Mouse (Mus musculus): ENCODE results near the gene Apob. TPM values are rescaled to one million over a fixed set of nuclear protein-coding genes. Genes with fewer than 3 reads are reported as not detected.
A peak's percentile ranks its signal among the peaks of the same experiment; 100 is the strongest.
"Not testable (repeated sequence)": the region's sequence is repeated elsewhere in the genome, so short reads cannot be mapped to it uniquely, and the experiment has no call there.

The Apob gene
- total RNA-seq (2022): under 1 TPM in 1 of 4 experiments, not detected in 3; 0.03 TPM

DNA sequence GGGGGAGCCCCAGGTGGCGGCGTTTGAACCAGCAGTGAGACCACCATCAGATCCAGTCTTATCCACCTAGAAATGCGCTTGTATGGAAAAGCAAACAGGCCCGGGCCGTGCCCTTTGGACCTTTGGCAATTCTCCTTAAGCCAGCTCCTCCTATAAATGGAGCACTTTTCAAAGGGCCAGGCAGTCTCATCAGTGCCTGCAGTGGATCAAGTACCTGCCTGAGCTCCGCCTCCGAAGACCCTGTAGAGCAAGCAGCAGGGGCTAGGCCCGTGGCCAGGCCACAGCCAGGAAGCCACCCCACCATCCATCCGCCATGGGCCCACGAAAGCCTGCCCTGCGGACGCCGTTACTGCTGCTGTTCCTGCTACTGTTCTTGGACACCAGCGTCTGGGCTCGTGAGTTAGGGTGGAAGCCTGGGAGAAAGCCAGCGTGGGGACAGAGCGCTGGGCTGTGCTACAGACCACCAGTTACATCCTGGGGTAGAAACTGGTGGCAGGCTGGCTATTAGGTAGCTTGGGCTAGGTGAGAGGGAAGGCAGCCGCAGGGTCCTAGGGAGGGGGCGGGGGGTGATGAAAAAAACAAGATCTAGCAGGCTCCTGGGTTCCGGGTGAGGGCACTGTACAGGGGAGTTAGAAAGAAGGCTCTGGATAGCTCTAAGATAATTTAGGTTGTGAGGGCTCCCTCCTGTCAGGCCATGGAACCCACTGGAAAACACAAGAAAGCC is at the start of gene Apob:
TSS of gene Apob (plus strand) at position 183 of the 724 bp plus-strand sequence.
- no peak for DNase-seq (ENCODE audit: low spot score)

DNA sequence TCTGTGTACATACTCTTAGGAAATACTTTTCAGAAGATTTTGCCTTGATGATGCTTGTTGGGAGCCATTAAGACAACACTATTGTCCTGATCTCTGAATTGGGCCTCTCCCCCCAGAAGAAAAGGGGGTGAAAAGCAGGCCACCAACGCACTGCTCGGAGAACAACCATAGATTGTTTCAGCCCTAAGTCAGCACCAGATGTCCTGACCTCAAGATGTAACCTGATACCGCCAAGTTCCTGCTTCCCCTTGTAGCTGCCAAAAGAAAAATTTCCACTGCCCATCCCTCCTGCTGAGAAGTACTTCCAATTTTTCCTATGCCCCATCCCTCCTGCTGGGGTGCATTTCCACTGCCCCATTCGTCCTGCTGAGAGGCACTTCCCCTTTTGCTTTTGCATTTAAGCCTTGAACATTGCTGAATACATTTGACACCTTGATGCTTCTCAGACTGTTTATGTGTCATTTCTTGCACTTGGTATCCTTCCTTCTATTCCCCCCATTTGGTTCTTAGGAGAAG is 45.0 kb upstream of the Apob start:
- no peak for DNase-seq (ENCODE audit: low spot score)

DNA sequence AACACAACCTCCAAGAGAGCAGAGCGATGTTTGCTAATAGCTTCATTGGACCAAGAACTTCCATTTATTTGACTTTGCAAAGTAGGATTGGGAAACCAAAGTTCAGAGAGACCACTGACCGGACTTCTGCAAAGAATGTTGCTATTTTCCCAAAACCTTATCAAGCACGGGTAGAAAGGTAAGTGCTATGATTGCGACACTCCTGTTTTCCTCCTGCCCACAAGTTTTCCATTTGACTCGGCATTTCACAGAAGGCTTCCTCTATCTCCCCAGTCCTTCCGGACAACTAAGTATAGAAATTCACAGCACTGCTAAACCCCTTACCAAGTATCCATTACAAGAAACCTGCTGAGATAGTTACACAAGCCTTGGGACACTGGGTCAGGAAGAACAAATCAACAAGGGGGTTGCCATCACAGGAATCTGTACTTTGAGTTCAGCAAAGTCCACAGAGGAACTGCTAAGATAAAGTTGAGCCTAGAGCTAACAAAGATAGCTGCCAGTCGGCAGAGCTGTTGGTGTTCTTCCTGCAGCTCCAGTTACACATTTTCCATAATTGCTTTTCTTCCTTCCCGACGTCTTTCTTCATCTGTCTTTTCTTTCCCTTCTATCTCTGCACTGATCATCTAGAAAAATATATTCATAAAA is 27.2 kb upstream of the Apob start:
- no peak for DNase-seq (ENCODE audit: low spot score)

DNA sequence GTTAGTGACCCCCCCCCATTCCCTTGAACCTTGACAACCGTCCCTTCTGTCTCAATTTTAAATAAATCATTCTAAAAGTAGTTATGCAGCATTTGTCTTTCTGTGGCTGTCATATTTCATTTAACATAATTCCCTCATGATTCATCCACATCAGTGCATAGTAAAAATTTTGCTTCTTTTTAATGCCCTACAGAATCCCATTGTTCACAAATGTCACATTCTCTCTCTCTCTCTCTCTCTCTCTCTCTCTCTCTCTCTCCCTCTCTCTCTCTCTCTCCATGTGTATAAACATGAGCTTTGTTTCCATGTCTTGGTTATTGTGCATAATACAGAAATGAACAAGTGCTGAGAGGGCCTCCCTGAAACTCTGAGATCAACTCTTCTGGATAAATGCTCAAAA is 18.6 kb upstream of the Apob start:
- no peak for DNase-seq (ENCODE audit: low spot score)

DNA sequence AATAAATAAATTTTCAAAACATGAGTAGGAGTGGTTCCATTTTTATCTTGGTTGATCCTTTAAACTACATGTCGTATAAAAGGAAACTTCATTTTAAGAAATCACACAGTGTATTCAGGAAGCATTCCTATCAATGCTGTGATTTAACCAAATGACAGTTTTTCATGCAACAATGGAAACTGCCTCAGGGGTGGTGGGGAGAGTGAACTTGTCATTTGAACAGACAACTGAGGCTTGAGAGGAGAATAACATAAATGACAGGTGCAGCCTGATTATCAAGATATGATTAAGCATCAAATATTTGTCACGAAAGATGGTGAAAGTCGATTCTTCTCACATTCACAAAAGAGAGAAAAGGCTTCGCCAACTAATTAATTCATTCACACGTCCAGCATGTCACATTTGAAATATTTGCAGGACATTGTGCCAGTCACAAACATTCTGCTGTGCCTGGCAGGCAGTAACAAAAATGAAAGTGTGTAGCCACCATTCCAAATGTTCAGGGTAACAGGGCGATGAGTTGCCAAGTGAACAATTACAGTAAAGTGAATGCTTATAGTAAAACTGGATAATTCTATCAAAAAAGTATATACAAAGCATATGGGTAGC is 18.0 kb upstream of the Apob start:
- no peak for DNase-seq (ENCODE audit: low spot score)

DNA sequence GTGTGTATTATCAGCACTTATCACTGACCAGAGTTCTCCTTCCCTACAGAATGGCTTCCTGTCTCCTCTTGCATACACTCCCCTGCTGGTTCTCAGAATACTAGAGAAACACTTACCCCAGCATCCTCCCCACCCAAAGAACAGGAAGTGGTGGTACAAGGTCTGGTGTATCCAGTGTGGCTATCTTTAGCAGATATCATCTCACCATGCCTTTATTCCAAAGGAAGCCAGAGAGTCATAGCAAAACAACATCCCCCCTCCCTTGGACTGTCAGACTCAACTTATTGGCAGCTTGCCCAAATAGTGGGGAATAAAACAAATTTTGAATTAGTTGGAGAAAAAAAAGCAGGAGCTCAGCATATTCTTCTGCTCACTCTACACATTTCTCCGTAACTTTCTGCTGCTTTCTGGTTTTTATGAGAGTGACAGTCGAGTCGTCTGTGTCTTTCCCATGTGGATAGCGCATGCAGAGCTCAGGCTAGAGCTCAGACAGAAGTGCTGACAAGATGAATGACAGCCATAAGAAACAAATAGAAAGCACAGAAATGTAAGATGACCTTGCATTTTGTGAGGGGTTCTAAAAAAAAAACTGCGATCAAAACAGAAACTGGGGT is 15.0 kb upstream of the Apob start:
- DNase-seq (ENCODE audit: low spot score): no peak

DNA sequence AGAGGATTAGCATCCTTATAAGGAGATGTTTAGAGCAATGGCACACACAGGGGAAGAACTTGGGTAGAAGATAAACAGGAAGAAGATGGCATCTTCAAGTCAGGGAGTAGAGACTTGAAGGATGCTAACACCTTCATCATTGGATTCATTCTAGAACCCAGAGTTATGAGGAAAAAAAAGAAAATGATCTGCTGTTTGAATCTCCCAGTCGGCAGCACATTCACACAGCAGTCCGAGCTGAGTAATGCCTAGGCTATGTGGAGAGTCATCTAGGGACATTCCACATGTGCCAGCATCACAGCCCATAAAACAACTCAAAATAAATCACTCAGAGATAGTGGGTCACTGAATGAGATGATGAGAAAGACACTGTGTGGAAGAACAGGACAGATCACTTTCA is 10.2 kb upstream of the Apob start:
- DNase-seq (ENCODE audit: low spot score): no peak

DNA sequence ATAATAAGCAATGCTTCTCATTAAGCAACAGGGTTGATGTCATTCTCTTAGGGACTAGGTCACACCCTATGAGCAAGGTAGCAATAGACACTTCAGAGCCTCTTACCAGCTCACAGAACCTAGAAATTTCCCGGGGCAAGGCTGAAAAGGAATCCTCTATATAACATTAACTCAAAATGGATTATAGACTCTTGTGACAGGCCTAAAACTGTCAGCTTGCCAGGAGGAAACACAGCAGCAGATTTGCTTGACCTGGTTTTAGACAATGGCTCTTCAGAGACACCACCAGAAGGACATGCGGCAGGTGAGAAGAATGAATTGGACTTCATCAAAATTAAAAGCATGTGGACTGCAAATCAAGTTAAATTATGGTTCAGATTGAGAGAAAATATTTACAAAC is 7.1 kb upstream of the Apob start:
- DNase-seq (ENCODE audit: low spot score): no peak

DNA sequence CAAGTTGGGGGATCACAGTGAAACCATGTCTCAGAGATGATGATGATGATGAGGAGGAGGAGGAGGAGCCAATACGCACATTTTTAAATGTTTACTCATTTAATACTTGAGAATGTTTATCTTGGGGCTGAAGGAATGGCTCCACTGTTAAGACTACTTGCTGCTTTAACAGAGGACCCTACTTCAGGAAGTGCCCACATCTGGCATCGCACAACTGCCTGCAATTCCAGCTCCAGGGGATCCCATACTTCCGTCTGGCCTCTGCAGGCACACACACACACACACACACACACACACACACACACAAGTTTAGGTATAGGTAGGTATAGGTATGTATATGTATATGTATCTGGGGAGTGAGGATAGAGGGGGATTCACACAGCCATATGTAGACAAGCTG is 6.6 kb upstream of the Apob start:
- no peak for DNase-seq (ENCODE audit: low spot score)

DNA sequence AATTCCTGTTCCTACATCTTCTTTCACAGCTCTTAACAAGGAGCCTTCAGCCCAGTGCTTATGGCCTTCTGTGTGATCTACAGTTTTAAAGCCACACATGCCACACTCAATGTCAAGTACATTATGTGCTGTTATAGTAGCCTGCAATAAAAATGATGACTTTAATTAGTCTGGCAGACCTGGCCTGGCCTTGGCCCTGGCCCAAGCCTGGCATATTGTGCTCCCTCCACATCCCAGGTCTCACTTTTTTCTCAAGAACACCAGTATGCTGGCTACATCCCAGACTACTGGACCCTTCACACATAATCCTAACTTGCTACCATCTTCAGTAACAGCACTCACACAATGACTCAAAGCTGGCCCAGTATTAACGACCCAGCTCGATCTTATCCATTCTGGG is 5.7 kb upstream of the Apob start:
- no peak for DNase-seq (ENCODE audit: low spot score)

DNA sequence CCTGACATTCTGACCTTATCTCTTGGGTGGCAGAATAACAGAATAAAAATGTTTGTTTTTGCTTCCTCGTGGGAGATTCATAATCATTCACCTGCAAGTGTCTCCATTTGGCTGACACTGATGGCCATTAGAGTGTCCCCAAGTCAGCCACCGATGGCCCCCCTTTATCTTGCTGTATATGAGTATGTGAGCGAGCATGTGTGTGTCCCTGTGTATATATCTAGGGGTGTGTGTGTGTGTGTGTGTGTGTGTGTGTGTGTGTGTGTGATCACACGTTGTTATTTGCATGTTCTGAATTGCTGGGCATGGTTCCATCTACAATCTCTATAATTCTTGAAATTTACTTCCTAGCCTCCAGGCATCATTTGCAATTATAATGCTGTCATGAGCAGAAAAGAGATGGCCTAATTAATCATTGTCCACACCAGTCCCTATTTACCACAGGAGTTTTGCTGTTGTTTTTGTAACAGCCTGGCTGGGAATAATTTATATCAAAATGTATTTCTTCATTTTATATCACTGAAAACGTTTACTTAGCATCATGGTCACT is 3.6 kb upstream of the Apob start:
- no peak for DNase-seq (ENCODE audit: low spot score)

DNA sequence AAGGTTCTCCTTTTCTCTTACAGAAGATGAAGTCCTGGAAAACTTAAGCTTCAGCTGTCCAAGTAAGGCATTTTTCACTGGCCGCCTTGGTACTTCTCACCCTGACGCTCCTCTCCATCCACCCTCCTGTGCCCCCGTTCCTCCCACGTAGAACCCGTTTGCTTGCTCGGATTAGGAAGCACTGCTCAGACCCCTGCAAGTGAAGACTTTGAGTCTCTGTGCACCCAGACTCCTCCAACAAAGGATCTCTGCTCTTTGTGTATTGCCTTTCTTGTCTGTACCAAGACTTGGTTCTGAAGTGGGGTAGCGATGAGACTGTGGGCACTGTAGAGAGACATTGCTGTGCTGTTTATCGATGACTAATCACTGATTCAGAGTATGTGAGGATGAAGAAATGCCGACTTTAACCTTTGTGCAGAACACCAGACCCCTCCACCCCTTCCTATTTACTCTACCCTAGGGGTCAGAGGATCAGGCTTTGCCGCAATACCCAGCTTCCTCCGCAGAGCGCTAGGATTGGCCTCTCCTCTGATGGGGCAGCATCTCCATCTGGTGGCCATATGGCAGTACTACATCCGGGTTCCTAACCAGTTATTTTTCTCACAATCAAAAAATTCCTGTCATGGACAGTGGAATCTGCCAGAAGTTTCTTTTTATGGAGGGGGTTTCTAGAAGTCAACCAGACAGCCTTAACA is 889 bp downstream of the Apob start:
- DNase-seq (ENCODE audit: low spot score): peak; percentile 28

DNA sequence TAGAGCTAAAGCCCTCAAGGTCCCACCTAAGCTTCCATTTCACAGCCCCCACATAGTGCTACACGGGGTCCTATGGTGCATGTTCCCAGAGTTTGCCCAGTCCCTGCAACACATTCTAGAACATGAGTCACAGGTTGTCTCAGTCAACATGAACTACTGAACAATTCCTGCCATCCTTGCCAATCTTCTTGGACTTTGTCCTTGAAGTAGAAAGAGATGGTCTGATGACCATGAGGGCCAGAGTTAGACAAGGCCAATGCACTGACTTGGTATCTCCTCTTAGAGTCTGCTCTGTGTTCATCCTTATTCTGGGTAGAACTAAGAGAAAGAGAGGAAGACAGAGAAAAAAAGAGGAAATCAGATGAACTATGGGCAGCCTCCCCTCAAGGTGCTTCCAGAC is 7.0 kb downstream of the Apob start:
- DNase-seq (ENCODE audit: low spot score): no peak

DNA sequence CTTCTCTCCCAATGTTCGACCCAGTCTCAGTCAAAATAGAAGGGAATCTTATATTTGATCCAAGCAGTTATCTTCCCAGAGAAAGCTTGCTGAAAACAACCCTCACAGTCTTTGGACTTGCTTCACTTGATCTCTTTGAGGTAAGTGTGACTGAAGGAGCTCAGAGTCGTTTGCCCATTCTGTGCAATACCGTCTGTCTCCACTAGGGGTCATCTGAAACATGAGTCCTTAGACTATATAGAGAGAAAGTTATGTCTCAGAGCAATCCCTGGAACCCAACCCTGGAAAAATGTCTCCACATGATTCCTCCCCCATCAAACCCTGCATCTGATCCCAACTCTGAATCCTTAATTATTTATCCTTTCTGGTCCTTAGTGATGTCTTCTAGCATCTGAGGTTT is 13.4 kb downstream of the Apob start:
- peak; percentile 29 for DNase-seq (ENCODE audit: low spot score)

DNA sequence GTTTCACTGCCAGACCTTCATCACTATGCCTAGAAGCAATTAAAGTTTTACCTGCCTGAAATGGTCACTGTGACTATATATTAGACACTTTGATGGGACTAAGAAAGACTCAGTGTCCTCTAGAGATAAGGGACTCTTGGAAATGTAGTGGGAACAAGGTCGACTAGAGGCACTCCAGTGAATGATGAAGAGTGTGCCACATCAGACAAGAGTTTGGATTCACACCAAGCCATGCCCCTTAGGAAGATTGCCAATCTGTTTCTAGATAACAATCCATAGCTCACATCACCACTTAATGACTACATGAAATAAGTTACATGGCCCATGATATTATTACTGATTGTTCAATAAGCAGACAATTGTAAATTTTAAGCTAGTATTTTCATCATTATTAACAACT is 14.1 kb downstream of the Apob start:
- DNase-seq (ENCODE audit: low spot score): no peak

DNA sequence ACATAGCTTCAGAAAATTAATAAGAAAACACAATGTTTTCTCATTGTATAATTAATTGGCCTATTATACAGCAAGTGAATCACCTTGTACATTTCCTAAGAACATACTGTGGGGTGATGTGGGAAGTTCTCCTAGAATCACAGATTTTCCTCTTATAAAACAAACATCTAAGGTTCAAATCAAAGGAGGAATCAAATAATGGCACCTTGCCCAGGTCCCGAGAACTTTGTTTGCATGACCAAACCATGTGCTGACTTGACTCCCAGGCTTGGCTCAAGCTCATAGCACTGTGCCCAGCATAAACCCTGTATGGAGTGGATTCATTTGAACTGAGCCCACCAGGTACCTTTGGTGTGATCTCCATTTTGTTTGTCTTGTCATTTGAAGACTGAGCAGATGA is 43.5 kb downstream of the Apob start:
- no peak for DNase-seq (ENCODE audit: low spot score)

DNA sequence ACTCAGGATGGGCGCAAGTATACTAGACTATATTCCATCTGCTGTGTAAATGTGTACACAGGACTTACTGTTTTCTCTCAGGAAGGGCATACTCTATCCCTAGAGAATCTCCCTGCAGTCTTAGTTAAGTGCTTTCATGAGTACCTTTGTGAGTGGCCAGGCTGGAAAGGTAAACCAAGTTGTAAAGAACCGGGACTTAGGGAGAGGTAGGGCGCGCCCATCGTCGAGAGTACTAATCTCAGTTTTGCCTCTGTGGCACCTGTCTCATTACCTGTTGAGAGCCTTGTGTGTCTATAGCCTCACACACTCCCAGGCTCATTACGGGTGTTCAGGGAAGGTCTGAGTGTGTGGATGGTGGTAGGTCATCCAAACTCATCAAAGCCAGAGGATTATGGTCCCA is 52.1 kb downstream of the Apob start:
- DNase-seq (ENCODE audit: low spot score): no peak

DNA sequence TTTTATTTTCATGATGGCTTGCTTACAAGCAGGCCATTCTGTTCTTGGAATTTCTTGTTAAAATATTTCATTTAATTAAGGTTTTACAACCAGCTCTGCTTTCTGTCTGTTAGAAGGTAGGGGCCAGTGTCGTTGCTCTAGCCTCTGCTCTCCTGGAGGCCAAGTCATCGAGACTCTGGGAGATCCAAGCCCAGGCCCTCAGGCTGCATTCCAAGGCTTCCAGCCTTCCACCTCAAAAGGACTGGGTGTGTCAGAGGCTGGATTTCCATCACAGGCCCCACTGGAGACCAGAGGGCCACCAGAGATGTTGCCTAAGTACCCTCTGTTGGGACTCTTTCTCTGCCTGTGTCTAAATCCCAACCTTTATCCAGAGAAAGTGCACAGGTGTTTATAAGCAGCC is 52.6 kb downstream of the Apob start:
- no peak for DNase-seq (ENCODE audit: low spot score)

DNA sequence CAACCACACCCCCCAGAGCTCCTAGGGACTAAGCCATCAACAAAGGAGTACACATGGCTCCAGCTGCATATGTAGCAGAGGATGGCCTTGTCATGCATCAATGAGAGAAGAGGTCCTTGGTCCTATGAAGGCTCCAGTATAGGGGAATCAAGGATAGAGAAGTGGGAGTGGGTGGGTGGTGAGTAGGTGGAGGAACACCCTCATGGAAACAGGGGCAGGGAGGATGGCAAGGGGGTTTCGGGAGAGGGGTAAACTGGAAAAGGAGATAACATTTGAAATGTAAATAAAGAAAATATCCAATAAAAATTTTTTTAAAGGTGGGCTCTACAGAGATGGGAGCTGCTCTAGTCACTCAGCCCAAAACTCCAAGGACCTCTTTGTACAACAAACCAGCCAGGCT is 53.7 kb downstream of the Apob start:
- DNase-seq (ENCODE audit: low spot score): not testable (repeated sequence)

DNA sequence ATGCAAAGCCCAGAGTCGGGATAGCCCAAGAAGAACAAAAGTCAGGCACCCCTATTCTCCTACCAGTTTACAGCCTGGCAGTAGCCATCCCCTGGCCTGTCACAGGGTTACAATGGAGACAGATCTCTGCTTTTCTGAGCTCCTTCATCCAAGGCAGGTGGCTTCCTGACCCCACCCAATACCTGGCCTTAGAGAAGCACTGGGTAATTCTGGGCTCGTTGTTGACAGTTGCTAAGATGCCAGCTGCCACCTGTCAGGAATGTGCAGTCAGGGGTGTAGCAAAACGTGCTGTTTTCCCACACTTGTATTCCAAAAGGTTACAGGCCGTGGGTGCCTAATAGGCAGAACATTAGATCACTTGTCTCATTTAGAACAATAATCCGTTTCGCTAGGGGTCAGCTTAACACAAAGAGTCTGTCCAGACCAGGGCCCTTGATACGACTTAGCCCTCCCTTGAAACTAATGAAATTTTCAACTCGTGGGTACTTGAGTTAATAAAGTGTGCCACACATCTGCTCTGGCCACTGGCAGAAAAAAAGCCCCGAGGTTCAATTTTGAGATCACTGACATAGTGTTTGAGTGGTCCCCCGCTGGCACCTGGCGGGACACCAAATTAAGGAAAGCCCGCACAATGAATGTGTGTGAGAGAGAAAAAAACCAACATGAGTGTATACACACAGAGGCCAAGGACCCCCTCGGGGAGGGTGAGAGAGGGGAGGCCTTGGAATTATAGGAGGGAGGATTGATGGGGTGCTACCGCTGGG is 54.3 kb downstream of the Apob start:
- DNase-seq (ENCODE audit: low spot score): no peak

DNA sequence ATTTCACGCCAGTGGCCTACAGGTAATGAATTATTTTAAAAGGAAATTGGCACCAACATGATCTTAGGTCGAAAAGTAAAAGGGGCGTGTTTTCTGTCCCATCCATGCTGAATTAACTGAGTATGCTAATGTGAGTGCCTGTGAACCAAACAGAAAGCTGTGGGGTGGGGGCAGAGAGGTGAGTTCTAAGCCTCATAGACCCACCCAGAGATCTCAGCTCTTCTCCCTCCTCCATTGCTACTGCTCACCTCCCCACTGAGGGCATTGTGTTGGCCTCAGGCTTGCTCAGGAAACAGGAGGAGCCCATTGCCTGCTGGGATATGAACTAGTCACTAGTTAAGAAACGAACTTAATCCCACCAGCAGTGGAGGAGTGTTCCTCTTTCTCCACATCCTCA is 54.9 kb downstream of the Apob start:
- no peak for DNase-seq (ENCODE audit: low spot score)

All from heart, adult 8-10 months (tissue).